Mouse (Mus musculus): ENCODE results near the gene Bzw2.
A peak's percentile ranks its signal among the peaks of the same experiment; 100 is the strongest.
"Not testable (repeated sequence)": the region's sequence is repeated elsewhere in the genome, so short reads cannot be mapped to it uniquely, and the experiment has no call there.

Bzw2 gene

GRCm38 (mm10) chr12:36157638-36158308 lies at the start of gene Bzw2:
Gene Bzw2 (minus strand): TSS chr12:36158080.
- DNase-seq (ENCODE audit: low read depth, low spot score): peak; percentile 85

- peak; percentile 59 for DNase-seq (ENCODE audit: low read depth, low spot score)
Measured at GRCm38 (mm10) chr12:36207072-36207799, 49.4 kb upstream of the Bzw2 start.

DNA sequence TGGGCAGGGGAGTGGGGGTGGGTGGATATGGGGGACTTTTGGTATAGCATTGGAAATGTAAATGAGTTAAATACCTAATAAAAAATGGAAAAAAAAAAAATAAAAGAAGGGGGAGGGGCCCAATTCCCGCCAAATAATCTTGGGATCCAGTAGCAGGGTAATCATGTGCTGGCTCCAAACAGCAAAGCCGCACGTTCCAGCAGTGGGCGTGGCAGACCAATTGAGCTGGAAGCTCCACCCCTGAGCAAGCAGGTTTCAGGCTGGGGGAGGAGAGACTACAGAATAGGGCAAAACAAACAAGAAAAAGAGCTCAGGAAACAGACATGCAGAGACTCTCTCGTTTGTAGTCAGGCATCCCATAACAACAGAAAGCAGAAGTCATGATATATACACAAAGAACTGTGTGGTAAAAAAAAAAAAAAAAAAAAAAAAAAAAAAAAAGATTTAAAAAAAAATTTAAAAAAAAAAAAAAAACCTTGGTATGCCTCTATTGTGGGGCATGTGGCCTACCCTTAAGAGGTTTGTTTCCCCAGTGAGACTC lies 47.8 kb upstream of the Bzw2 start:
- not testable (repeated sequence) for DNase-seq (ENCODE audit: low read depth, low spot score)

GRCm38 (mm10) chr12:36194976-36195375 lies 37.1 kb upstream of the Bzw2 start:
- DNase-seq (ENCODE audit: low read depth, low spot score): no peak

GRCm38 (mm10) chr12:36190343-36190742 lies 32.5 kb upstream of the Bzw2 start:
- peak; percentile 10 for DNase-seq (ENCODE audit: low read depth, low spot score)

GRCm38 (mm10) chr12:36189610-36190009 lies 31.7 kb upstream of the Bzw2 start:
- DNase-seq (ENCODE audit: low read depth, low spot score): no peak

DNA sequence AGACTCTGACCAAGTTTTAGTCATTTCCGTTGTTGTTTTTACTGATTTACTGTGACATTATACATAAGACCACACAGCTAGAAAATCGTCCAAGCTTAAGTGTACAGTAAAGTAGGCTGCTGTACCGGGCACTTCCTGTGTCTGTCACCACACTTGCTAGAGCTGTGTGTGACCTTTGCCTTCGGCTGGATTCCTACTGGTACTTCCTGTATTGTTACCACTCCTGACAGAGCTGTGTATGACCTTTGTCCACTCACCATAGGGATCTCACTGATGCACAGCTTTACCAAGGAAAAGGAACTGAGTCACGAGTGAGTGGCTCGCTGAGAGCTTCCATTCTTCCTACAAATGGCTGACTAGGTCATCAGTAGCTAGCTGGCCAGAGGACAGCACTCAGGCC lies 29.2 kb upstream of the Bzw2 start:
- no peak for DNase-seq (ENCODE audit: low read depth, low spot score)

DNA sequence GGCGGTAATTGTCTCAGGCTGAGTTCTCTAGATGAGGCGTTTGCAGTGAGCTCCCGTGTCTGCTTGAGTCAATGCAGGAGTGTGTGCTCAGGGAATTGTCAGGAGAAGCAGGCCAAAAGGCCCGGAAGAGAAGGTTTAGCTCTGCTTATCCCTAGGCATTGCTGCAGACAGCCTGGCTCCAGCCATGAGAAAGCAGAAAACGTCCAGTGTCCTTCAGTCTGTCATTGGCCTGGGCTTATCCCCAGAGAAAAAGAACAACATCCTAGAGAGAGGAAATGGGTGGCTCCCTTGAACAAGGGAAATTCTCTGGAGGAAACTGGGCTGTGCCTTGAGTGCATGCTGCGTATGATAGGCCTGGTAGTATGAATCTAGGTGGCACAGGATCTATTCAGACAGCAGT lies 24.7 kb upstream of the Bzw2 start:
- DNase-seq (ENCODE audit: low read depth, low spot score): no peak

- no peak for DNase-seq (ENCODE audit: low read depth, low spot score)
Measured at GRCm38 (mm10) chr12:36177227-36177626, 19.3 kb upstream of the Bzw2 start.

GRCm38 (mm10) chr12:36165299-36165698 lies 7.4 kb upstream of the Bzw2 start:
- no peak for DNase-seq (ENCODE audit: low read depth, low spot score)

DNA sequence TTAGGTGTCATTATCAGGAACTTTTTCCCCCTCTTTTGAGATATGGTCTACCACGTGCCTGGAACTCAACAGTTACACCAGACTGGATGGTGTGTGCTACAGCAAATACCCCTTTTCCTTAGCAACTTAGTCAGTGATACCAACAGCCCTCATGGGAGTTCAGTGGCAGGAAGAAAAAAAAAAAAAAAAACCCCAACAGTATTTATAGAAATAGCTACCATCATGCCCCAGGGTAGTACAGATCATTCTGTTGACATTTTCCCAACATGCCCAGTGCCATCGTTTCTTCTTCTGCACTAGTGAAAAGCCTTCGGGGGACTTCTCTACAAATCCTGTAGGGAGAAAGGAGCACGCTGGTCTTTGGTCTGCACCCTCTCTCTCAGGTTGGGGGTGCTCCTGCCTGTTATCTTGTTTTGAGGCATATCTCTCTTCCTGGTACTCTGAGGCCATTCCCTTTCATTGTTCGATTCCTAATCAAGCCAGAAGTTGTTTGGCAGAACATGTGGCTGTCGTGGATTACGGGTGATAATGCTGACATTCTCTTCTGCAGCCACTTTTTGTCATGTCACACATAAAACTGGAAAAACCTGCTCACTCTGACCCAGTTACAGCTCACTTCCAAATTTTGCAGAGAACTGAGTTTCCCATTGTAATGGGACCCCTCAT lies 6.4 kb upstream of the Bzw2 start:
- no peak for DNase-seq (ENCODE audit: low read depth, low spot score)

DNA sequence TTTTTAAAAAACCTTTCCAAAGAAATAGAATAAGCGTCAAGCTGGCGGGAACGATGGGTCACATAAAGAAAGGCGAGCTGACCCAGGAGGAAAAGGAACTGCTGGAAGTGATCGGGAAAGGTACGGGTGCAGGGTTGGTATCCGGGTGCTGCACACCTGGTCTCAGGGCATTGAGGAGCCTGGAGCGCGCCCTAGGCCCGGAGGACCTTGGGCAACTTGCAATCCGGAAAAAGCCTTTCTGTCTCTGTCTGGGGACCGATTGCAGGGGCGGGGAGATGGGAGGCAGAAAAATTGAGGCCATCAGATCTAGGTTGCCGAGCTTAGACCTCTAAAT lies 609 bp downstream of the Bzw2 start:
- DNase-seq (ENCODE audit: low read depth, low spot score): no peak

GRCm38 (mm10) chr12:36156637-36157303 lies 1.1 kb downstream of the Bzw2 start, which contains the start of gene Ankmy2:
Gene Ankmy2 (plus strand): TSS chr12:36157114.
- peak; percentile 97 for DNase-seq (ENCODE audit: low read depth, low spot score)

- no peak for DNase-seq (ENCODE audit: low read depth, low spot score)
Measured at GRCm38 (mm10) chr12:36156101-36156636, 1.7 kb downstream of the Bzw2 start.

- DNase-seq (ENCODE audit: low read depth, low spot score): peak; percentile 58
Measured at GRCm38 (mm10) chr12:36155141-36155641, 2.7 kb downstream of the Bzw2 start.

DNA sequence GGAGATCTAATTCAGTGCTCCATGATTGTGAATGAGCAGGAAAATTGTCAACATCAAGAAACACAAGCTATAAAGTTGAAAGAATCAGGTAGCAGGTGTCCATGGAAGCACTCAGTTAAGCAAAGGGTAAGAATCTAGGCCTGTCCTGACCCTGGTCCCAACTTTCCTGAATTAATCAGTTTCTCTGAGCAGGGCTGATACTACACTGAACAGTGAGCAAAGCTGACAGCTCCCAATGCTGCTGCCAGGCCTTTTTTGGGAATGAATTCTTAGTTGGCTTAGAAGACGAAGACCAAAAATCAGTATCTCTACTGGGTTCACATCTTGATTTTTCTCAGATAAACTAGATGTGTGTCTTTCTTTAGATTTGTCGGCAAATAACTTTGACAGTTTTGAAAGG lies 7.1 kb downstream of the Bzw2 start:
- DNase-seq (ENCODE audit: low read depth, low spot score): no peak

DNA sequence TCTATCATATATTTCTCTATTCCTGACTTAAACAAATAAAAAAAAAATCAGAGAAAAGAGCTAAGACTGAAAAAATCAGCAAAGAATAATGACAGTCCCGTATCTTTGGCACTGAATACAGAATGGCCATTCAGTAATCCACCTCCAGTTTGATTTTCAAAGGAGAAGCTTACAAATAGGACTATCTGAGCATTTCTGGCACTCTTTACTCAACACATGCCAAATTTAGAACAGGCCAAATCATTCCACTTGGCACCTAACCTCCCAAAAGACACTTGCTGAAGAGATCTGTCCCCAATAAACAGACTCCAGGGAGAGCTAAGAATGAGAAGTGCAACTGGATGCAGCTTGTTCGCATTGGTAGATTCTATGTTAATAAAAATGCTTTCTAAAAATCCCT lies 7.6 kb downstream of the Bzw2 start:
- no peak for DNase-seq (ENCODE audit: low read depth, low spot score)

DNA sequence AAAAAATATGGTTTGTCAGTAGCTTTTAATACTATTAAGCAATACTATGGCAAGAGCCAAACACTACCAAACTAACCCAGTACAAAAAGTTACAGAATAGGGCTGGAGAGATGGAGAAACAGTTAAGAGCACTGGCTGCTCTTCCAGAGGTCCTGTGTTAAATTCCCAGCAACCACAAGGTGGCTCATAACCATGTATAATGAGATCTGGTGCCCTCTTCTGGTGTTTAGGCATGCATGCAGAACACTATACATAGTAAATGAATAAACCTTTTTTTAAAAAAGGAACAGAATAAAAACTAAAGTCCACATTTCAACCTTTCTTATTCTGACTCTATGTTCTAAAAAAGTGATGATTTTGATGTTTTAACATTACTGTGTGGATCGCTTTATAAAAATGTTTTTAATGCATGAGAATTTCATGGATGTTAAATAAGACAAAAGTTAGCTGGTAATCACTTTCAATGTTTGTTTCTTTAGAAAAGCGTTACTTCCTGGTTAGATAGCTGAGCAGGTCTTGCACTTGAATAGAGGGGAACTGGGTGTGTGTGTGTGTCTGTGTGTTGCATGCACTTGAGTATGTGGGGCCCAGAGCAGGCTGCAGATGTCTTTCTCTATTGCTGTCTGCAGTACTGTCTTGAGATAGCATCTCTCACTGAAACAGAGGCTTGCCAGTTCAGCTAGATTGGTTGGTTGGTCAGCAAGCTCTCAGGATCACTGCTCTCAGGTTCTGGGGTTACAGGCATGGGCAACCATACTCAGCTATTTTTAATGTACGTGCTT lies 11.5 kb downstream of the Bzw2 start:
- peak; percentile 37 for DNase-seq (ENCODE audit: low read depth, low spot score)

GRCm38 (mm10) chr12:36140401-36140800 lies 17.5 kb downstream of the Bzw2 start:
- DNase-seq (ENCODE audit: low read depth, low spot score): no peak

- no peak for DNase-seq (ENCODE audit: low read depth, low spot score)
Measured at GRCm38 (mm10) chr12:36137192-36137591, 20.7 kb downstream of the Bzw2 start.

- DNase-seq (ENCODE audit: low read depth, low spot score): no peak
Measured at GRCm38 (mm10) chr12:36136285-36136684, 21.6 kb downstream of the Bzw2 start.

Measured in A20 (cell line).